Mouse (Mus musculus) embryo, embryonic 10 days (tissue): ENCODE measurements around the gene Btbd35f3.
"Not testable (repeated sequence)": the region's sequence is repeated elsewhere in the genome, so short reads cannot be mapped to it uniquely, and the experiment has no call there.

Source experiments
- DNase-seq: peaks from one replicate; pipeline ENCODE4 v3.0.0-alpha.2; 2015; ENCODE audit warnings: low spot score

Gene Btbd35f3

DNA sequence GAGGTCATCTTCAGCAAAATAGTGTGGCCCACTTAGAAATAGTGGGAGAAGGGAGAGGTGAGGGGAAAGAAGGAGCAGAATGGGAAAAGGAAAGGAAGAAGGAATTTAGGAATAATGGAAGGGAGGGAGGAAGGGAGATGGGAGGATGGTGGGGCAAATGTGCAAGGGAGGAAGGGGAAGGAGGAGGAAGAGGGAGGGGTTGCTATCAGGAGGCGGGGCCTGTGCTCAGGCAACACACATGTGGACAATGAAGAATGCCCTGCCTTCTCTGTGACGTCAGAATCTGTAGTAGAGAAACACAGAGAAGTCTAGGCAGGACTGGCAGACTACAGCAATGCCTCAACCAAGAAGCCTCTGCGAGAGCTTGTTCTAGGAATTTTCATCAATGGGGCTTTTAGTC lies at the start of gene Btbd35f3:
Gene Btbd35f3 (plus strand): TSS at position 301 of the 400 bp plus-strand sequence.
- DNase-seq: not testable (repeated sequence)
